Mouse (Mus musculus): ENCODE measurements around the gene Eif4a1. TPM values are rescaled to one million over a fixed set of nuclear protein-coding genes. Genes with fewer than 3 reads are reported as not detected.
"Not testable (repeated sequence)": the region's sequence is repeated elsewhere in the genome, so short reads cannot be mapped to it uniquely, and the experiment has no call there.

Gene Eif4a1
- polyA plus RNA-seq, 1 experiment = 319 TPM

GRCm38 (mm10) chr11:69653399-69653798 lies 18.8 kb downstream of the Eif4a1 start:
- TF ChIP-seq POLR2A (IDR thresholded peaks at IDR 0.05; ENCODE audit: borderline replicate concordance, low read depth, low read length) (no peak), CTCF (IDR thresholded peaks at IDR 0.05; ENCODE audit: low read depth, low read length) (no peak)
- no peak overlapping the region for H3K4me3 ChIP-seq (ENCODE audit: insufficient read depth, low read length)
- no peak overlapping the region for H3K27ac ChIP-seq (ENCODE audit: insufficient read depth, low read depth, low read length)
- peaks cover 12% of the 10 kb centered on the region for H3K4me1 ChIP-seq (ENCODE audit: control insufficient read depth, insufficient read depth, low read length)

- TF ChIP-seq POLR2A (IDR thresholded peaks at IDR 0.05; ENCODE audit: borderline replicate concordance, low read depth, low read length) = no peak
- TF ChIP-seq CTCF (IDR thresholded peaks at IDR 0.05; ENCODE audit: low read depth, low read length) = no peak
- Histone ChIP-seq H3K27ac (ENCODE audit: insufficient read depth, low read depth, low read length) (no peak overlapping the region), H3K4me1 (ENCODE audit: control insufficient read depth, insufficient read depth, low read length) (no peaks in the 10 kb centered on the region), H3K4me3 (ENCODE audit: insufficient read depth, low read length) (no peak overlapping the region)
Measured at GRCm38 (mm10) chr11:69645860-69646259, 26.4 kb downstream of the Eif4a1 start.

GRCm38 (mm10) chr11:69635471-69635870 lies 36.8 kb downstream of the Eif4a1 start:
- H3K4me3 ChIP-seq (ENCODE audit: insufficient read depth, low read length) = no peak overlapping the region
- peaks cover 11% of the 10 kb centered on the region for H3K4me1 ChIP-seq (ENCODE audit: control insufficient read depth, insufficient read depth, low read length)
- H3K27ac ChIP-seq (ENCODE audit: insufficient read depth, low read depth, low read length) = no peak overlapping the region
- TF ChIP-seq POLR2A (IDR thresholded peaks at IDR 0.05; ENCODE audit: borderline replicate concordance, low read depth, low read length) = no peak
- no peak for TF ChIP-seq CTCF (IDR thresholded peaks at IDR 0.05; ENCODE audit: low read depth, low read length)

DNA sequence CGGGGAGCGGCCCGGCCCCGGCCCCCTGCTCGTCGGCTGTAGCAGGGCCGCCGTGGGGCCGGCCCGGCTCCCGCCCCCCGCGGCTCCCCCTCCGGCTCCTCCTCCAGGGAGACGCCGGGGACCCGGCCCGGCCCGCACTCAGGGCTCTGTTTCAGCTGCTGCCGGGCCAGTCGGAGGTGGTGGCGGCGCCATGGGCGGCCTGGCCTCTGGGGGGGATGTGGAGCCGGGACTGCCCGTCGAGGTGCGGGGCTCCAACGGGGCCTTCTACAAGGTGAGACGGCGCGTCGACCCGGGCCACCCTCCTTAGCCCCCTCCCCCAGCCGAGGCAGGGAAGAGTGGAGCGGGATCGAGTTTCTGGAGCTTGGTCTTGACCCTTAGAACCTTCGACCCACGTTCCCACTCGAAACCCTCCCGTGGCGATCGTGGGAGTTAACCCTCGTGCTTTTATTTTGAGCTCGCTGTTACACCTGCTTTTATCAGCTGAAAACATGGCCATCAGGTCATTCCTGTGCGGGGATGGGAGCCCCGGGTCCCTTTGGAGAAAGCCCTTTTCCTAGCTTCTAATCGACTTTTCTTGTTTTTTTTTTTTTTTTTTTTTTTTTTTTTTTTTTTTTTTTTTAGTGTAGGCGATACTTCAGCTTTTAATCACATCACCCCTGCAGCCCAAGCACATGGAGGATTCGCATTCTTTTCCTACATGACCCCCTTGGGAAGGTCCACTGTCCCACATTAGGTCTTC lies 38.9 kb downstream of the Eif4a1 start:
- H3K4me1 ChIP-seq (ENCODE audit: control insufficient read depth, insufficient read depth, low read length) = peaks cover 16% of the 10 kb centered on the region
- H3K27ac ChIP-seq (ENCODE audit: insufficient read depth, low read depth, low read length) = peak overlapping the region; percentile 61
- TF ChIP-seq POLR2A (IDR thresholded peaks at IDR 0.05; ENCODE audit: borderline replicate concordance, low read depth, low read length) (no peak), CTCF (IDR thresholded peaks at IDR 0.05; ENCODE audit: low read depth, low read length) (no peak)
- H3K4me3 ChIP-seq (ENCODE audit: insufficient read depth, low read length) = peak overlapping the region; percentile 74

DNA sequence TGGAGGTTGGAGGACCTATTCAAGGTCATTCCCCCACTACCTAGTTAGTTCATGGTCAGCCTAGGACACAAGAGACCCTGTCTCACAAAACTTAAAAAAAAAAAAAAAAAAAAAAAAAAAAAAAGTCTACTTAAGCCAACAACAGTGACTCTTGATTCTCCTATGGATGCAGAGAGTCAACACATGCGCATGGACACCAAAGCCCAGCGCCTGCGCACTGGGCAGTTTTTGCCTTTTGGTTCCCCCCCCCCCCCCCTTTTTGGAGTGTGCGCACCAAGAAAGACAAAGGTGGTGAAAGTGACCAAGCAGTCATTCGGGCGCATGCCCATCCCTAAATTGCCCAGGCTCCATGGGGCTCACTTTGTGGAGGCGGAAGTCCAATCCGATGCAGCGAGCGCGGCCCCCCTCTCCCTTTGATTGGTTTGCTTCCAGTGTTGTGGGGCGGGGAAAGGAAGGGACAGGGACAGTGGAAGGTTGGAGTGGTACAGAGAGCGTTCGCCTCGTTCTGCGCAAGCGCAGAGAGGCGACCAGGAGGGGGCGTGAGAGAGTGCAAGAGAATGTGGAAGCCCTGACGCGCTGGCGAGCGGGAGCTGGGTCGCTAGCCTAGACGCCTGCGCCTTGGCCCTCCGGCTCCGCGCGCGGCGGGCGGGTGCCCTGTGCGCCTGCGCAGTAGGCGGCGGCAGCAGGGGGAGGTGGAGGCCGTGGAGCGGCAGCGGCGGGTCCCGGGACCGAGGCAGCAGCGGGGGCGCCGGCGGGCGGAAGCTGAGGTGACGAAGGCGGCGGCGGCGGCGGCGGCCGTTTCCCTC lies 39.7 kb downstream of the Eif4a1 start, which contains the start of gene Fxr2:
Gene Fxr2 (plus strand): TSS at position 707 of the 806 bp plus-strand sequence.
- H3K4me1 ChIP-seq (ENCODE audit: control insufficient read depth, insufficient read depth, low read length) = peaks cover 16% of the 10 kb centered on the region
- H3K27ac ChIP-seq (ENCODE audit: insufficient read depth, low read depth, low read length) = peak within 1 kb of the TSS; percentile 67
- TF ChIP-seq POLR2A (IDR thresholded peaks at IDR 0.05; ENCODE audit: borderline replicate concordance, low read depth, low read length) (no peak), CTCF (IDR thresholded peaks at IDR 0.05; ENCODE audit: low read depth, low read length) (no peak)
- H3K4me3 ChIP-seq (ENCODE audit: insufficient read depth, low read length) = peak within 1 kb of the TSS; percentile 74

- no peak overlapping the region for H3K4me3 ChIP-seq (ENCODE audit: insufficient read depth, low read length)
- no peak for TF ChIP-seq POLR2A (IDR thresholded peaks at IDR 0.05; ENCODE audit: borderline replicate concordance, low read depth, low read length)
- no peak for TF ChIP-seq CTCF (IDR thresholded peaks at IDR 0.05; ENCODE audit: low read depth, low read length)
- H3K27ac ChIP-seq (ENCODE audit: insufficient read depth, low read depth, low read length) = no peak overlapping the region
- H3K4me1 ChIP-seq (ENCODE audit: control insufficient read depth, insufficient read depth, low read length) = peaks cover 13% of the 10 kb centered on the region
Measured at GRCm38 (mm10) chr11:69629802-69630201, 42.4 kb downstream of the Eif4a1 start.

- H3K4me1 ChIP-seq (ENCODE audit: control insufficient read depth, insufficient read depth, low read length) = peaks cover 11% of the 10 kb centered on the region
- H3K27ac ChIP-seq (ENCODE audit: insufficient read depth, low read depth, low read length) = no peak overlapping the region
- H3K4me3 ChIP-seq (ENCODE audit: insufficient read depth, low read length) = no peak overlapping the region
- TF ChIP-seq POLR2A (IDR thresholded peaks at IDR 0.05; ENCODE audit: borderline replicate concordance, low read depth, low read length) (no peak), CTCF (IDR thresholded peaks at IDR 0.05; ENCODE audit: low read depth, low read length) (peak; percentile 93)
Measured at GRCm38 (mm10) chr11:69628286-69628685, 43.9 kb downstream of the Eif4a1 start.

GRCm38 (mm10) chr11:69624339-69624738 lies 47.9 kb downstream of the Eif4a1 start:
- not testable (repeated sequence) for H3K4me1 ChIP-seq (ENCODE audit: control insufficient read depth, insufficient read depth, low read length); H3K27ac ChIP-seq (ENCODE audit: insufficient read depth, low read depth, low read length); H3K4me3 ChIP-seq (ENCODE audit: insufficient read depth, low read length)

DNA sequence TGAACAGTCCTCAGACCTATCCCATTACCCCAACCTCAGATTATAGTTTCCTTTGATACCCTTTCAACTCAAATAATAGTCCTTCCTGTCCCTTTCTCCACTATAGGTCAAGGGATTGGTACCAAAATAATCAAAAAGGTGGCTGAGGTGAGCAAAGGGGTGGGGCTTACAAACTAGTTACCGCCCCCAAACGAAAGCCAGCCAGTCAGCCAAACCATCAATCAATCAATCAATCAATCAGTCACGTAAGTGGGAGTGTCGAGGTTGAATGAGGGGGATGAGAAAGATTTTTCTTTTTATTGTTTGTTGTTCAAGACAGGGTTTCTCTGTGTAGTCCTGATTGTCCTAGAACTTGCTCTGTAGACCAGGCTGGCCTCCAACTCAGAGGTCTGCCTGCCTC lies 49.2 kb downstream of the Eif4a1 start:
- TF ChIP-seq POLR2A (IDR thresholded peaks at IDR 0.05; ENCODE audit: borderline replicate concordance, low read depth, low read length) = no peak
- TF ChIP-seq CTCF (IDR thresholded peaks at IDR 0.05; ENCODE audit: low read depth, low read length) = no peak
- no peak overlapping the region for H3K4me3 ChIP-seq (ENCODE audit: insufficient read depth, low read length)
- H3K27ac ChIP-seq (ENCODE audit: insufficient read depth, low read depth, low read length) = no peak overlapping the region
- peaks cover 3% of the 10 kb centered on the region for H3K4me1 ChIP-seq (ENCODE audit: control insufficient read depth, insufficient read depth, low read length)

DNA sequence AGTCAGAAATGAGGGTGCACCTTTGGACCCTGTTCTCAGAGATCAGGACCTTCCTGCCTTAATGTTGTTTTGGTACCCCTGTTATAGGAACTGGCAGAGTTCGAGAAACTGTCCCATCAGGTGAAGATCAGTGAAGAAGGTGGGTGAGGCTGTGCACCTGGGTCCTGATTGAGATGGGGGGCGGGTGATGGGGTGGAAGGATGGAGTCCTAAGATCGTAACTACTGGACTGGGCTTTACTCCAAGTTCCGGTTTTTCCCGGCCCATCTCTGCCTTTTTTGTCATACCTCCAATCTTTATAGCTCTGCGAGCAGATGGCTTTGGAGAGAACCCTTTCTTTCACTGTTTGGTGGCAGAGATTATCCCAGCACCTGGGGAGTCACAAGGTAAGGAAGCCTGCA lies 49.8 kb downstream of the Eif4a1 start:
- H3K4me3 ChIP-seq (ENCODE audit: insufficient read depth, low read length) = peak overlapping the region; percentile 65
- no peak overlapping the region for H3K27ac ChIP-seq (ENCODE audit: insufficient read depth, low read depth, low read length)
- TF ChIP-seq CTCF (IDR thresholded peaks at IDR 0.05; ENCODE audit: low read depth, low read length) (no peak), POLR2A (IDR thresholded peaks at IDR 0.05; ENCODE audit: borderline replicate concordance, low read depth, low read length) (no peak)
- peaks cover 3% of the 10 kb centered on the region for H3K4me1 ChIP-seq (ENCODE audit: control insufficient read depth, insufficient read depth, low read length)

All from bone marrow macrophage, adult 2 months (primary cell).